Mouse (Mus musculus): Measurements from ENCODE around the gene Loxl4. TPM values are rescaled to one million over a fixed set of nuclear protein-coding genes. Genes with fewer than 3 reads are reported as not detected.

The Loxl4 gene
- polyA plus RNA-seq, 1 experiment, result 0.89 TPM

DNA sequence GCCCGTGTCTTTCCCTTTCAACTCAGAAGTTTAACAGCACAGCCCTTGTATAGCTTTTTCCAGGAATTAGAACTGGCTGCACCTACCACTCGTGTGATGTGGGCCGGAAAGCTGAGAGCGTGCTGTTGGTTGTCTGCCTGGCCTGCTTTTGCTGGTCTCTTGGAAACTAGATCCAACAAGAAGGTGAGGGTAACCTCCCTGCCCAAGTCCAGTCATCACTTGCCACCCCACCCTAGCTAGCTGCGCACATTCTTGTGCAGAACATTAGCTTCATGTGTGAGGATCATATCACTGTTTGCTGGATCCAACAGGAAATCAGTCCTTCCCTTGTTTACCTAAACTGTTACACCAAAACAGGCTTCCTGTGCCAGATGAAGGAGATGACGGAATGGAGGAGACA, 19.2 kb downstream of the Loxl4 start:
- TF ChIP-seq POLR2A (IDR thresholded peaks at IDR 0.05; ENCODE audit: control insufficient read depth, extremely low read depth, insufficient read depth, low read length, poor library complexity) (no peak), CTCF (IDR thresholded peaks at IDR 0.05; ENCODE audit: borderline replicate concordance, control insufficient read depth, extremely low read depth, insufficient read depth, low read length, poor library complexity) (no peak)

DNA sequence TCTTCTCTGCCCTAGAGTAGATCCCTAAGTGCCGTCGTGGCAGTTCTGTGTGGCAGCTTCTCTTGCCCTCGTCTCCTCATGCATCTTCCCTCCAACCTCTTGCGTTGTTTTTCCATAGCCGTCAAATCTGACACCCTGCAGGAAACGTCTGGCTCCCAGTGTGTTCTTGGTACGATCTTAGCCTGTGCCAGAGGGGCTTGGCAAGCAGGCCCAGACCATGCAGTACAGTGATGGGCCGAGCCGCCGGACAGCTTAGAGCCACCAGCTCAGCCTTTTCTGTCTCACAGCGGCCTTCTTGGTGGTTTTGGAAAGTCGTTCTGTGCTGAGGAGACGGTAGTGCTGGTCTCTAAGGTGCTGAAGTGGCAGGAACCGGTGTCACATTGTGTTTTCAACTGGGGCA, 21.1 kb downstream of the Loxl4 start:
- Histone ChIP-seq H3K27ac (ENCODE audit: control insufficient read depth, insufficient read depth, low read length) (no peak overlapping the region), H3K4me3 (ENCODE audit: control insufficient read depth, insufficient read depth, low read length) (no peak overlapping the region), H3K36me3 (ENCODE audit: control insufficient read depth, insufficient read depth, low read length) (peaks cover 16% of the 10 kb centered on the region), H3K4me1 (replicated peaks; ENCODE audit: control insufficient read depth, insufficient read depth, low read length) (no peaks in the 10 kb centered on the region), H3K27me3 (ENCODE audit: control insufficient read depth, insufficient read depth, low read length) (no peaks in the 10 kb centered on the region)
- TF ChIP-seq POLR2A (IDR thresholded peaks at IDR 0.05; ENCODE audit: control insufficient read depth, extremely low read depth, insufficient read depth, low read length, poor library complexity), result no peak
- no peak for TF ChIP-seq CTCF (IDR thresholded peaks at IDR 0.05; ENCODE audit: borderline replicate concordance, control insufficient read depth, extremely low read depth, insufficient read depth, low read length, poor library complexity)
- DNase-seq, result no peak
- WGBS, result 96% methylated on average over 14 of the region's 14 CpGs

More for the DNA sequence above, 19.2 kb downstream of the Loxl4 start:
- 94% methylated on average over 6 of the region's 6 CpGs for WGBS
- Histone ChIP-seq H3K4me1 (replicated peaks; ENCODE audit: control insufficient read depth, insufficient read depth, low read length) (no peaks in the 10 kb centered on the region), H3K27ac (ENCODE audit: control insufficient read depth, insufficient read depth, low read length) (no peak overlapping the region), H3K27me3 (ENCODE audit: control insufficient read depth, insufficient read depth, low read length) (no peaks in the 10 kb centered on the region), H3K36me3 (ENCODE audit: control insufficient read depth, insufficient read depth, low read length) (peaks cover 15% of the 10 kb centered on the region), H3K4me3 (ENCODE audit: control insufficient read depth, insufficient read depth, low read length) (no peak overlapping the region)
- DNase-seq, result no peak

GRCm38 (mm10) chr19:42589246-42589645, 23.4 kb downstream of the Loxl4 start:
- DNase-seq, result no peak
- no peak overlapping the region for H3K27ac ChIP-seq (ENCODE audit: control insufficient read depth, insufficient read depth, low read length)
- WGBS, result 97% methylated on average over 1 of the region's 1 CpGs
- no peaks in the 10 kb centered on the region for H3K4me1 ChIP-seq (replicated peaks; ENCODE audit: control insufficient read depth, insufficient read depth, low read length)
- no peaks in the 10 kb centered on the region for H3K27me3 ChIP-seq (ENCODE audit: control insufficient read depth, insufficient read depth, low read length)
- no peak overlapping the region for H3K4me3 ChIP-seq (ENCODE audit: control insufficient read depth, insufficient read depth, low read length)
- no peak for TF ChIP-seq POLR2A (IDR thresholded peaks at IDR 0.05; ENCODE audit: control insufficient read depth, extremely low read depth, insufficient read depth, low read length, poor library complexity)
- TF ChIP-seq CTCF (IDR thresholded peaks at IDR 0.05; ENCODE audit: borderline replicate concordance, control insufficient read depth, extremely low read depth, insufficient read depth, low read length, poor library complexity), result no peak
- H3K36me3 ChIP-seq (ENCODE audit: control insufficient read depth, insufficient read depth, low read length), result peaks cover 29% of the 10 kb centered on the region

GRCm38 (mm10) chr19:42587704-42588103, 24.9 kb downstream of the Loxl4 start:
- 96% methylated on average over 2 of the region's 2 CpGs for WGBS
- H3K27ac ChIP-seq (ENCODE audit: control insufficient read depth, insufficient read depth, low read length), result no peak overlapping the region

DNA sequence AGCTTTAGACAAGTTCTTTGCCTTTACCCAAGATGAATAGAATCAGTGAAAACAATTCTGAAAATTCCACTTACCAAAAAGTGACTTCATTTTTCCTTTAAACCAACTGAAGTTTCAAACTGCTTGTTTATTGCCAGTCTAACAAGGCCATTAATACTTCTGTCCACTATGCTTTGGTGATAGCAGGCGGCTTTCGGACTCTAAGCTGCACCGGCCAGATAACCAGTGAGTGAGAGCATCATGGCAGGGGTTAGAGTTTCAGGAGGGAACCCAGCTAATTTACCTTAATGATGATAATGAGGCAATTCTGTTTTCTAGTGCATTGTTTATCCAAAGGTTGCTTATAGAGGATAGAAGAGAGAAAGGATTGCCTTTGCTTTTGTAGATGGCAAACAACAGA, 28.4 kb downstream of the Loxl4 start:
- no peaks in the 10 kb centered on the region for H3K4me1 ChIP-seq (replicated peaks; ENCODE audit: control insufficient read depth, insufficient read depth, low read length)
- no peak overlapping the region for H3K27ac ChIP-seq (ENCODE audit: control insufficient read depth, insufficient read depth, low read length)
- H3K27me3 ChIP-seq (ENCODE audit: control insufficient read depth, insufficient read depth, low read length), result no peaks in the 10 kb centered on the region
- TF ChIP-seq POLR2A (IDR thresholded peaks at IDR 0.05; ENCODE audit: control insufficient read depth, extremely low read depth, insufficient read depth, low read length, poor library complexity), result no peak
- no peak for TF ChIP-seq CTCF (IDR thresholded peaks at IDR 0.05; ENCODE audit: borderline replicate concordance, control insufficient read depth, extremely low read depth, insufficient read depth, low read length, poor library complexity)
- WGBS, result 98% methylated on average over 3 of the region's 3 CpGs
- H3K4me3 ChIP-seq (ENCODE audit: control insufficient read depth, insufficient read depth, low read length), result no peak overlapping the region
- H3K36me3 ChIP-seq (ENCODE audit: control insufficient read depth, insufficient read depth, low read length), result peaks cover 37% of the 10 kb centered on the region
- no peak for DNase-seq

More at GRCm38 (mm10) chr19:42587704-42588103, 24.9 kb downstream of the Loxl4 start:
- Histone ChIP-seq H3K4me3 (ENCODE audit: control insufficient read depth, insufficient read depth, low read length) (no peak overlapping the region), H3K36me3 (ENCODE audit: control insufficient read depth, insufficient read depth, low read length) (peaks cover 41% of the 10 kb centered on the region), H3K4me1 (replicated peaks; ENCODE audit: control insufficient read depth, insufficient read depth, low read length) (no peaks in the 10 kb centered on the region), H3K27me3 (ENCODE audit: control insufficient read depth, insufficient read depth, low read length) (no peaks in the 10 kb centered on the region)
- DNase-seq, result no peak
- no peak for TF ChIP-seq CTCF (IDR thresholded peaks at IDR 0.05; ENCODE audit: borderline replicate concordance, control insufficient read depth, extremely low read depth, insufficient read depth, low read length, poor library complexity)
- no peak for TF ChIP-seq POLR2A (IDR thresholded peaks at IDR 0.05; ENCODE audit: control insufficient read depth, extremely low read depth, insufficient read depth, low read length, poor library complexity)

DNA sequence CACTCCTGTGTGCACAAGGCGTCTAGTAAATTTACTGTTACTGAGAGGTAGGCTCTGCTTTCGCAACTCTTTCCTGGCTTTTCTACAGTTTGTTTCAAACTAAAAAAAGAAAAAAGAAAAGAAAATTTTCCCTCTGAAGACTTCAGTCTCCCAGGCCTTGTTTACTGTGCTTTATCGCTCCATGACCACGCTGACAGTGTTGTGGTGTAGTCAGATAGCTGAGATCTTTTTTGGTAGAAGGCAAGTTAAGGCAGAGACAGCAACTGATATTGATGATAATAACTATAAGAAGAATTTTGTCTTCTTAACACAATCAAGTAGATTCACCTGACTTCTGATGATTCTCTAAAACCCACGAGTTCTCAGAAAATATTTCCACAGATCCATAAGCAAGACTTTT, 28.9 kb downstream of the Loxl4 start:
- H3K36me3 ChIP-seq (ENCODE audit: control insufficient read depth, insufficient read depth, low read length), result peaks cover 38% of the 10 kb centered on the region
- WGBS, result 97% methylated on average over 5 of the region's 5 CpGs

DNA sequence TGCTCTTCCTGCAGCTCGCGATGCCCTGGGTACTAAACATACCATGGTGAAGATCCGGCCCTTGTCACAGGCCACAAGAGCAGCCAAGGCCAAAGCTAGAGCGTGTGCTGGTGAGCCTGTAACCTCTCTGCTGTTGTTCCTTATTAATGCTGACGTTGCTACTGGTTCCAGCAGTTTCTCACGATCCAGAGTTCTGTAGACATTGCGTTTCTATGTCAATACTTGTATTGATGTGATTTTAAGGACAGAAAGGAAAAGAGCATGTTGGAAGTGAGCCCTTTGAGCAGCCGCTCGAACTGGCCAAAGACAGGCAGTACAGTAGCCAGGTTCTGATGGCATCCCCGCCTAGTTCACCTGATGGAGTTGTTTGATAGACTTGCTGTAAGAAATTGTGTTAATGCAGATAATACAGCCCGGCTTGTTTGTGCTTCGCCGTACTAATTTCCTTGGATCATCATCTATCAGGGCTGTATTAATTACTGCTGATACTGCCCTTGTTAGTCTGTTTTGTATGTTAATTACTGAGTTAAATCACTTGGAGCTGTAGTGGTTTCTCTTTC, 29.7 kb downstream of the Loxl4 start:
- Histone ChIP-seq H3K36me3 (ENCODE audit: control insufficient read depth, insufficient read depth, low read length) (peaks cover 38% of the 10 kb centered on the region), H3K27me3 (ENCODE audit: control insufficient read depth, insufficient read depth, low read length) (no peaks in the 10 kb centered on the region), H3K27ac (ENCODE audit: control insufficient read depth, insufficient read depth, low read length) (no peak overlapping the region), H3K4me3 (ENCODE audit: control insufficient read depth, insufficient read depth, low read length) (no peak overlapping the region), H3K4me1 (replicated peaks; ENCODE audit: control insufficient read depth, insufficient read depth, low read length) (no peaks in the 10 kb centered on the region)
- no peak for TF ChIP-seq CTCF (IDR thresholded peaks at IDR 0.05; ENCODE audit: borderline replicate concordance, control insufficient read depth, extremely low read depth, insufficient read depth, low read length, poor library complexity)
- no peak for TF ChIP-seq POLR2A (IDR thresholded peaks at IDR 0.05; ENCODE audit: control insufficient read depth, extremely low read depth, insufficient read depth, low read length, poor library complexity)
- no peak for DNase-seq
- 96% methylated on average over 13 of the region's 13 CpGs for WGBS

More for the DNA sequence above, 28.9 kb downstream of the Loxl4 start:
- H3K27me3 ChIP-seq (ENCODE audit: control insufficient read depth, insufficient read depth, low read length), result no peaks in the 10 kb centered on the region
- no peak for DNase-seq
- no peaks in the 10 kb centered on the region for H3K4me1 ChIP-seq (replicated peaks; ENCODE audit: control insufficient read depth, insufficient read depth, low read length)
- H3K4me3 ChIP-seq (ENCODE audit: control insufficient read depth, insufficient read depth, low read length), result no peak overlapping the region
- H3K27ac ChIP-seq (ENCODE audit: control insufficient read depth, insufficient read depth, low read length), result no peak overlapping the region
- no peak for TF ChIP-seq CTCF (IDR thresholded peaks at IDR 0.05; ENCODE audit: borderline replicate concordance, control insufficient read depth, extremely low read depth, insufficient read depth, low read length, poor library complexity)
- TF ChIP-seq POLR2A (IDR thresholded peaks at IDR 0.05; ENCODE audit: control insufficient read depth, extremely low read depth, insufficient read depth, low read length, poor library complexity), result no peak
